Mouse (Mus musculus) kidney, postnatal 0 days (tissue): Measurements from ENCODE around the gene Gm4763. TPM values are rescaled to one million over a fixed set of nuclear protein-coding genes. Genes with fewer than 3 reads are reported as not detected.
"Not testable (repeated sequence)": the region's sequence is repeated elsewhere in the genome, so short reads cannot be mapped to it uniquely, and the experiment has no call there.

Experiments used
- ATAC-seq: fragments of 200-750 bp; cut with Nextera tagmentation; replicated peaks from 2 replicates; pipeline ENCODE4 v1.8.0; 2017; ENCODE audit warnings: low read depth, moderate number of reproducible peaks, moderate TSS enrichment, moderate library complexity; ENCODE audit not compliant: low FRiP score
- DNase-seq: peaks from one replicate; pipeline ENCODE4 v3.0.0-alpha.2; 2016; ENCODE audit warnings: low spot score
- H3K27ac ChIP-seq: fragments of 300-500 bp; sonication (generic); 2 replicates; pipeline ENCODE4 v1.5.1; 2014; ENCODE audit warnings: mild to moderate bottlenecking
- H3K27me3 ChIP-seq: fragments of 300-500 bp; sonication (generic); 2 replicates; pipeline ENCODE4 v1.6.1; 2014; ENCODE audit warnings: low read length, mixed read lengths; ENCODE audit not compliant: insufficient read depth
- H3K36me3 ChIP-seq: fragments of 300-500 bp; sonication (generic); 2 replicates; pipeline ENCODE4 v1.6.1; 2014; ENCODE audit warnings: low read length, mixed read lengths; ENCODE audit not compliant: insufficient read depth
- H3K4me1 ChIP-seq: fragments of 300-500 bp; sonication (generic); replicated peaks from 2 replicates; pipeline ENCODE4 v1.6.1; 2014; ENCODE audit warnings: antibody characterized with exemption, low read length, mixed read lengths; ENCODE audit not compliant: insufficient read depth
- H3K4me2 ChIP-seq: fragments of 300-500 bp; sonication (generic); 2 replicates; pipeline ENCODE4 v1.6.1; 2014; ENCODE audit warnings: mild to moderate bottlenecking, low read length, moderate library complexity, mixed read lengths
- H3K4me3 ChIP-seq: fragments of 300-500 bp; sonication (generic); replicated peaks from 2 replicates; pipeline ENCODE4 v1.5.1; 2014; ENCODE audit warnings: low read depth, low read length
- H3K9ac ChIP-seq: fragments of 300-500 bp; sonication (generic); 2 replicates; pipeline ENCODE4 v1.6.1; 2014; ENCODE audit warnings: low read depth, low read length
- H3K9me3 ChIP-seq: fragments of 300-500 bp; sonication (generic); replicated peaks from 2 replicates; pipeline ENCODE4 v1.6.1; 2016; ENCODE audit warnings: low read length, inconsistent platforms, mixed read lengths
- CTCF ChIP-seq: IDR thresholded peaks from 2 replicates; pipeline ENCODE4 v1.5.1; 2016; ENCODE audit warnings: antibody characterized with exemption, low read depth, mild to moderate bottlenecking, moderate library complexity
- WGBS: fragments of 180-500 bp; shearing (Covaris S2); extraction: QIAGEN DNeasy Blood & Tissue Kit; methylation state at CpG from one replicate; pipeline ENCODE4 v1.1.7; 2014; 5-methylcytosine and 5-hydroxymethylcytosine counted together
- polyA plus RNA-seq: library from polyadenylated mRNA; unstranded; fragments of >200 nt; fragmentation: Nextera tagmentation; extraction: Ambion mirVana; gene quantifications from 2 replicates; pipeline ENCODE4 v1.2.1, GENCODE M21; 2015

The Gm4763 gene
- polyA plus RNA-seq, 1 experiment from 2014 or later, result not detected

DNA sequence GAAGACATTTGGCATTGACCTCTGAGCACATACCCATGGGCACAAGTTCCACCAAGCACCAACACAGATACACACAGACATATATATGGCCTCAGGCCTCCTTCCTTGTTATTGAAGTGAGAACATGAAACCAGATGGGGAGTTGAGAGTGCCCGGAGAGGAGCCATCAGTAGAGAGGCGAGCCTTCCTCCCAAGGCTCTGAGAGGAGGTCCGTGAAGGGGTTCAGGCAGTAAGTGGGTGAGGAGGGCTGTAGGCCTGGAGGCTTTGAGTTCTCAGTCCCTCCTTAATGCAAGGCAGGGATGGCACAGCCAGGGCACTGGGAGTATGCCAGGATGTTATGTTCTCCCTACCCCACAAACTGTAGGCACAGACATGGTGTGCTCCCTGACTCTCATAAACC lies 34.0 kb downstream of the Gm4763 start:
- not testable (repeated sequence) for H3K4me3 ChIP-seq, DNase-seq, H3K4me2 ChIP-seq, H3K9ac ChIP-seq, H3K27me3 ChIP-seq, ATAC-seq, H3K4me1 ChIP-seq, H3K9me3 ChIP-seq, H3K36me3 ChIP-seq, H3K27ac ChIP-seq
- 51% methylated on average over 2 of the region's 3 CpGs for WGBS

DNA sequence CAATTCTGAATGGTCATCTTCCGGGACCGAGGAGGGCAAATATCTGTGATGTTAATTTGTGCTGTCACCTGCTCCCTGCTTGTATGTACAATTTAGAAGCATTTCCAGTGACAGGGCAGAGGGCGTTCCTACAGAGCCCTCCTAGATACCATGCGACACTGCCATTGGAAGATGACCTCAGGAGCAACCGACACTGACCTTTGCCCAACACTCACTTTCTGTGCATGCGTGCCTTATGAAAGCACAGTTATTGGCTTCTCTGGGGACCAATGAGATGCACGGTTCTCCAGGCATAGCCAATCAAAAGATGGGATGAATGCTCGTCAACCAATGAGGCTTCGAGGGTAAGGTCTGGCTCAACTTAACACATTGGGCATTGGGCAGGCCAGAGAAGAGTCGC lies 39.2 kb downstream of the Gm4763 start:
- H3K4me2 ChIP-seq, H3K27me3 ChIP-seq, H3K9ac ChIP-seq, H3K36me3 ChIP-seq, H3K4me1 ChIP-seq, ATAC-seq, DNase-seq, H3K4me3 ChIP-seq, H3K9me3 ChIP-seq, H3K27ac ChIP-seq: not testable (repeated sequence)
- 93% methylated on average over 10 of the region's 10 CpGs for WGBS

DNA sequence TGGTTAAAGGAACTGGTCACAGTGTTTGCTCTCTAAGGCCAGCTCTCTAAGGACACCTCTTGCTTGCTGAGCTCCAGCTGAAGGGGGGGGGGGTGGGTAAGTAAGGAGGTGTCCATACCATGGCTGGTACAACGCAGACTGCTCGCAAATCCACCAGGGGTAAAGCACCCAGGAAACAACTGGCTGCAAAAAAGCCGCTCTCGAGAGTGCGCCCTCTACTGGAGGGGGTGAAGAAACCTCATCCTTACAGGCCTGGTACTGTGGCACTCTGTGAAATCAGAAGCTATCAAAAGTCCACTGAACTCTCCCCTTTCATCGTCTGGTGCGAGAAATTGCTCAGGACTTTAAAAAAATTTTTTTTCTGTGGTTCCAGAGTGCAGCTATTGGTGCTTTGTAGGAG lies 42.6 kb downstream of the Gm4763 start:
- not testable (repeated sequence) for H3K9ac ChIP-seq, H3K27ac ChIP-seq, H3K36me3 ChIP-seq, DNase-seq, H3K9me3 ChIP-seq, H3K4me1 ChIP-seq, H3K4me3 ChIP-seq, H3K4me2 ChIP-seq, ATAC-seq, H3K27me3 ChIP-seq
- 82% methylated on average over 7 of the region's 7 CpGs for WGBS
- peak; percentile 15; the same call in 1 of the 2 replicates for TF ChIP-seq CTCF

DNA sequence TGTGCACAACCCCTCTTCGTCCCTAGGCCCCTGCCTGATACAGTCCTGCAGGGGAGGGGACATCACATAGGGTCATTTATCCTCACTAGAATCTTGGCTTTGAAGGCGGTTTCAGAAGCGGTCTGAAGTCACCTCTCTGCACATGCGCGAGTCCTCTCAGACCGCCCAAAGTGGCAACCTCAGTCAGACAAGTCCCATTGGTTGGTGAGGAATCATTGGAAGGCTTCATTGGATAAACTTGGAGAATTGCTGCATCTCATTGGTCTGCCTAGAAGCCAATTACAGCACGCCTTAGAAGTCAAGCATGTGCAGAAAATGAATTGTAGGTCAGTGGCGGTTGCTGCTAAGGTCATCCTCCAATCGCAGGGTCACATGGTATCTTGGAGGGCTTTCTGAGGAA lies 50.1 kb downstream of the Gm4763 start, which contains the start of gene Tex101:
TSS of gene Tex101 (minus strand) at position 101 of the 400 bp plus-strand sequence.
- TF ChIP-seq CTCF, result no peak
- no peaks in the 10 kb centered on the region for H3K36me3 ChIP-seq
- H3K9me3 ChIP-seq, result no peaks in the 10 kb centered on the region
- no peak within 1 kb of the TSS for H3K4me2 ChIP-seq
- H3K27ac ChIP-seq, result no peak within 1 kb of the TSS
- H3K27me3 ChIP-seq, result no peaks in the 10 kb centered on the region
- no peak for DNase-seq
- ATAC-seq, result no peak
- no peak within 1 kb of the TSS for H3K9ac ChIP-seq
- WGBS, result 86% methylated on average over 9 of the region's 9 CpGs
- no peaks in the 10 kb centered on the region for H3K4me1 ChIP-seq
- H3K4me3 ChIP-seq, result no peak within 1 kb of the TSS

DNA sequence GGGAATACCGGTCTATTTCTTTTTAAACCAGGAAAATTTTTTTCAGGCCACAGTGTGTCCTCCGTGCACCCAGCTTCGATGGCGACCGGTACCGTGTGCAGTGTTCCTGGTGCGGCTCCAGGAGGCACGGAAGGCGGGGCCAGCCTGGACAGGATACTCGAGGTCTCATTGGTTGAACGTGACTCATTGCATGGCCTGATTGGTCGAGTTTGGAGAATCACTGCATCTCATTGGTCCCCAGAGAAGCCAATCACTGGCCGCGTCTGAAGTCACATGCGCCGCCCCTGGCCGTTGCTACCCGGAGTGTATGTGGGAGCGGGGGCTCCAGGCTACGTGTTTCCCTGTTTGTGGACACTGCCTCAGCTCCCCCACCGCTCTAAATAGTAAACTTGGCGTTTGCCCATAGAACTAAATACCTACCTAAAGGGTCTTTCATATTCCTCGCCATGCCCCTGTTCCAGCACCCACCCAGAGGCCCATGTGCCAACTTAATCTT lies 54.7 kb downstream of the Gm4763 start:
- H3K4me2 ChIP-seq, result no peak overlapping the region
- no peak overlapping the region for H3K27ac ChIP-seq
- no peaks in the 10 kb centered on the region for H3K27me3 ChIP-seq
- H3K9ac ChIP-seq, result no peak overlapping the region
- H3K36me3 ChIP-seq, result no peaks in the 10 kb centered on the region
- DNase-seq (no peak), ATAC-seq (no peak)
- H3K4me1 ChIP-seq, result no peaks in the 10 kb centered on the region
- no peak overlapping the region for H3K4me3 ChIP-seq
- no peak for TF ChIP-seq CTCF
- WGBS, result 93% methylated on average over 23 of the region's 23 CpGs
- H3K9me3 ChIP-seq, result no peaks in the 10 kb centered on the region

Other genes starting within 250 kb of the Gm4763 start
- gene Cadm4, start 244.9 kb downstream of the Gm4763 start, polyA plus RNA-seq, result 7.1 and 8.2 TPM in 2 replicates
- gene Zfp428, start 219.9 kb downstream of the Gm4763 start, polyA plus RNA-seq, result 40.2 and 41.4 TPM in 2 replicates
- gene AC161166.1, start 214.5 kb downstream of the Gm4763 start, polyA plus RNA-seq, result 0.06 and 0.12 TPM in 2 replicates
- gene Irgq, start 196.2 kb downstream of the Gm4763 start, polyA plus RNA-seq, result 5.4 and 6.0 TPM in 2 replicates
- gene Pinlyp, start 180.8 kb downstream of the Gm4763 start, polyA plus RNA-seq, result 0.50 and 0.55 TPM in 2 replicates
- gene Xrcc1, start 180.6 kb downstream of the Gm4763 start, polyA plus RNA-seq, result 58.4 and 63.6 TPM in 2 replicates
- 43.7 and 43.8 TPM in 2 replicates for gene Ethe1, start 139.4 kb downstream of the Gm4763 start, polyA plus RNA-seq
- 4.0 and 4.3 TPM in 2 replicates for gene Zfp575, start 139.3 kb downstream of the Gm4763 start, polyA plus RNA-seq
- gene Phldb3, start 116.1 kb downstream of the Gm4763 start, polyA plus RNA-seq, result 0.11 and 0.20 TPM in 2 replicates
- 0.68 and 0.88 TPM in 2 replicates for gene Lypd3, start 90.4 kb downstream of the Gm4763 start, polyA plus RNA-seq
- not detected in 2 replicates for gene Tex101, start 50.2 kb downstream of the Gm4763 start, polyA plus RNA-seq
- not detected in 2 replicates for gene BC049730, start 17.7 kb downstream of the Gm4763 start, polyA plus RNA-seq
- 0.05 and 0.36 TPM in 2 replicates for gene Cd177, start 33.4 kb upstream of the Gm4763 start, polyA plus RNA-seq
- gene Ceacam10, start 50.3 kb upstream of the Gm4763 start, polyA plus RNA-seq, result 0.11 and 0.22 TPM in 2 replicates
- 16.5 and 18.6 TPM in 2 replicates for gene Gm9844, start 135.3 kb upstream of the Gm4763 start, polyA plus RNA-seq
- gene Lypd4, start 143.0 kb upstream of the Gm4763 start, polyA plus RNA-seq, result not detected in 2 replicates
- 0.12 and 0.19 TPM in 2 replicates for gene Dmrtc2, start 143.1 kb upstream of the Gm4763 start, polyA plus RNA-seq
- 2,933 and 3,330 TPM in 2 replicates for gene Rps19, start 157.5 kb upstream of the Gm4763 start, polyA plus RNA-seq
- gene Cd79a, start 170.5 kb upstream of the Gm4763 start, polyA plus RNA-seq, result 1.7 and 2.7 TPM in 2 replicates
- 63.6 and 66.1 TPM in 2 replicates for gene Arhgef1, start 176.0 kb upstream of the Gm4763 start, polyA plus RNA-seq
- not detected in 2 replicates for gene Gm4881, start 217.6 kb upstream of the Gm4763 start, polyA plus RNA-seq
- 292 and 315 TPM in 2 replicates for gene Rabac1, start 245.8 kb upstream of the Gm4763 start, polyA plus RNA-seq